Mouse (Mus musculus): ENCODE data around the gene Rpl36-ps4.

- TF ChIP-seq POLR2A (IDR thresholded peaks at IDR 0.05; ENCODE audit: insufficient read depth, low read length) = no peak
- TF ChIP-seq EP300 (IDR thresholded peaks at IDR 0.05; ENCODE audit: insufficient read depth, low read depth, low read length) = peak; percentile 54; the same call in 1 of the 2 replicates
Measured at GRCm38 (mm10) chr17:87963081-87964075, 42.6 kb downstream of the Rpl36-ps4 start.

All from ES-Bruce4 (cell line).